Mouse (Mus musculus): ENCODE data around the gene Rab3gap2. TPM values are rescaled to one million over a fixed set of nuclear protein-coding genes. Genes with fewer than 3 reads are reported as not detected.
"Not testable (repeated sequence)": the region's sequence is repeated elsewhere in the genome, so short reads cannot be mapped to it uniquely, and the experiment has no call there.

Rab3gap2 gene
- polyA plus RNA-seq, 1 experiment from 2014 or later: 21.3 TPM

DNA sequence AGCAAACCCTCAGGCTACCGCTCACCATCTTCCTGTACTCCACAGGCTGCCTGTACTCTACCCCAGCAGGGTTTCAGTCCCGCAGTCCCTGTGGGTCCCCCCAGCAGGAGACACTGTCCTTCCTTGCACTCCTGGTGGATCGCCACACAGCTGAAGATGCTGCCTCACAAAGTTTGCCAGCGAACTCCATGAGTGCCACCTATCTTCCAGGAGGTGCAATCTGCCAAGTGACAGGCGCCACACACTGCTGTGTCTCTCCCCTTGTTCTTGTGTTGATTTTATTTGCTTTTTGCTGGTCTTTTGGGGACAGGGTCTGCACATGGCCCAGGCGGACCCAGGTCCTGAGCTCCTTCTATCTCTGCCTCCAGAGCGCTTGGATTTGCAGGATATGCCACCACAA lies 92.9 kb downstream of the Rab3gap2 start:
- no peaks in the 10 kb centered on the region for H3K27me3 ChIP-seq (replicated peaks; ENCODE audit: low read depth, poor library complexity, severe bottlenecking)
- WGBS: 90% methylated on average over 7 of the region's 7 CpGs

DNA sequence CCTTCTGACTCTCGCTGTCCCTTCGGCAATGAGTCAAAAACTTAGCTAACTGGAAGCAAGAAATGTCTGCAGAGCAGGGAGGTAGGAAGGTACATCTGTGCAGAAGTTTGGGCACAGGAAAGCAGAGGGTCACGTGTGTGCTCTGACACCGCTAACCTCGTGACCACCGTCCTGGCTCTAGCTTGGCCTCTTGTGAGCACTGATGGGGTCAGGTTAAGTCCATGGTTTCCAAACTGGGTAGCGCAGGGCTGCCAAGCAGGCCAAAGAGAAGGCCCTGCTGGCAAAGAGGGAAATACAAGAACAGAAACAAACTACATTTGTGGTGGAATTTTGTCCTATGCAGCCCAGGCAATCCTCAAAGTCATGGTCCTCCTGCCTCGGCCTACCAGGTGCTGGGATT lies 94.6 kb downstream of the Rab3gap2 start:
- Histone ChIP-seq H3K4me1 (no peaks in the 10 kb centered on the region), H3K27ac (replicated peaks) (no peak overlapping the region), H3K27me3 (replicated peaks; ENCODE audit: low read depth, poor library complexity, severe bottlenecking) (no peaks in the 10 kb centered on the region), H3K36me3 (replicated peaks) (peaks cover 90% of the 10 kb centered on the region), H3K4me3 (no peak overlapping the region), H3K9me3 (no peaks in the 10 kb centered on the region)
- DNase-seq (ENCODE audit: low spot score): no peak
- WGBS: 91% methylated on average over 8 of the region's 8 CpGs

More for the DNA sequence above, 92.9 kb downstream of the Rab3gap2 start:
- no peak for DNase-seq (ENCODE audit: low spot score)
- H3K27ac ChIP-seq (replicated peaks): no peak overlapping the region
- H3K4me3 ChIP-seq: no peak overlapping the region
- no peaks in the 10 kb centered on the region for H3K4me1 ChIP-seq
- H3K9me3 ChIP-seq: no peaks in the 10 kb centered on the region
- peaks cover 91% of the 10 kb centered on the region for H3K36me3 ChIP-seq (replicated peaks)

- Histone ChIP-seq H3K4me3 (no peak overlapping the region), H3K36me3 (replicated peaks) (peaks cover 68% of the 10 kb centered on the region), H3K9me3 (peaks cover 3% of the 10 kb centered on the region; the same call in 1 of the 2 replicates), H3K27me3 (replicated peaks; ENCODE audit: low read depth, poor library complexity, severe bottlenecking) (no peaks in the 10 kb centered on the region), H3K4me1 (no peaks in the 10 kb centered on the region), H3K27ac (replicated peaks) (no peak overlapping the region)
- WGBS: 94% methylated on average over 6 of the region's 6 CpGs
- no peak for DNase-seq (ENCODE audit: low spot score)
Measured at GRCm38 (mm10) chr1:185302816-185303215, 98.9 kb downstream of the Rab3gap2 start.

DNA sequence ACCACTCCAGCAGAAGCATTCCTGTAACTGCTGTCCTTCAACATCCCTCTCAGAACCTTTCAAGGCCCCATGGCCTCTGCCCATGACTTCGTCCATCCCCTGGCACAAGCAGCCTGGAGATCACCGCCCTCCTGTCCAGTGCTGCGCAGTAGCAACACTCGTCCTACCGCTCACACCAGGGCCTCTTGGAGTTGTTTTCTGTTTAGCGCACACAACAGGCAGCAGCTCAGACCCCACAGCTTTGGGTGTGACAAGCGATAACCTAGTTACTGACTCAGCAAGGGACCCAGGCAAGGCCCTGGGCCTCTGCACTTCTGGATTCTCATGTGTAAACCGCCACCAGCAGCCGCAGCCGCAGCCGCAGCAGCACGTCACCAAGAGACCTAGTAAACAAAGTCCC lies 102.9 kb downstream of the Rab3gap2 start:
- Histone ChIP-seq H3K4me3 (no peak overlapping the region), H3K9me3 (peaks cover 3% of the 10 kb centered on the region; the same call in 1 of the 2 replicates), H3K4me1 (no peaks in the 10 kb centered on the region), H3K27me3 (replicated peaks; ENCODE audit: low read depth, poor library complexity, severe bottlenecking) (no peaks in the 10 kb centered on the region), H3K36me3 (replicated peaks) (peaks cover 57% of the 10 kb centered on the region), H3K27ac (replicated peaks) (no peak overlapping the region)
- DNase-seq (ENCODE audit: low spot score): no peak
- WGBS: 95% methylated on average over 12 of the region's 12 CpGs

GRCm38 (mm10) chr1:185307645-185308044 lies 103.7 kb downstream of the Rab3gap2 start:
- WGBS: 94% methylated on average over 7 of the region's 7 CpGs
- H3K36me3 ChIP-seq (replicated peaks): peaks cover 57% of the 10 kb centered on the region

GRCm38 (mm10) chr1:185308334-185308733 lies 104.4 kb downstream of the Rab3gap2 start:
- WGBS: 97% methylated on average over 2 of the region's 2 CpGs
- no peak for DNase-seq (ENCODE audit: low spot score)
- Histone ChIP-seq H3K36me3 (replicated peaks) (peaks cover 56% of the 10 kb centered on the region), H3K4me1 (no peaks in the 10 kb centered on the region), H3K4me3 (no peak overlapping the region), H3K27ac (replicated peaks) (no peak overlapping the region), H3K9me3 (peaks cover 3% of the 10 kb centered on the region; the same call in 1 of the 2 replicates), H3K27me3 (replicated peaks; ENCODE audit: low read depth, poor library complexity, severe bottlenecking) (no peaks in the 10 kb centered on the region)

More at GRCm38 (mm10) chr1:185307645-185308044, 103.7 kb downstream of the Rab3gap2 start:
- Histone ChIP-seq H3K27ac (replicated peaks) (no peak overlapping the region), H3K4me3 (no peak overlapping the region), H3K4me1 (no peaks in the 10 kb centered on the region), H3K9me3 (peaks cover 3% of the 10 kb centered on the region; the same call in 1 of the 2 replicates), H3K27me3 (replicated peaks; ENCODE audit: low read depth, poor library complexity, severe bottlenecking) (no peaks in the 10 kb centered on the region)
- DNase-seq (ENCODE audit: low spot score): no peak

- H3K36me3 ChIP-seq (replicated peaks): peaks cover 58% of the 10 kb centered on the region
- no peak overlapping the region for H3K27ac ChIP-seq (replicated peaks)
- no peak overlapping the region for H3K4me3 ChIP-seq
- 82% methylated on average over 4 of the region's 4 CpGs for WGBS
- no peak for DNase-seq (ENCODE audit: low spot score)
- no peaks in the 10 kb centered on the region for H3K4me1 ChIP-seq
- H3K27me3 ChIP-seq (replicated peaks; ENCODE audit: low read depth, poor library complexity, severe bottlenecking): no peaks in the 10 kb centered on the region
- H3K9me3 ChIP-seq: peaks cover 3% of the 10 kb centered on the region; the same call in 1 of the 2 replicates
Measured at GRCm38 (mm10) chr1:185308908-185309307, 105.0 kb downstream of the Rab3gap2 start.

GRCm38 (mm10) chr1:185311949-185312348 lies 108.0 kb downstream of the Rab3gap2 start:
- WGBS: 90% methylated on average over 9 of the region's 9 CpGs
- H3K4me1 ChIP-seq: no peaks in the 10 kb centered on the region
- H3K27me3 ChIP-seq (replicated peaks; ENCODE audit: low read depth, poor library complexity, severe bottlenecking): no peaks in the 10 kb centered on the region
- no peak overlapping the region for H3K27ac ChIP-seq (replicated peaks)
- DNase-seq (ENCODE audit: low spot score): no peak
- no peak overlapping the region for H3K4me3 ChIP-seq
- H3K9me3 ChIP-seq: peaks cover under 1% of the 10 kb centered on the region; the same call in 1 of the 2 replicates
- peaks cover 73% of the 10 kb centered on the region for H3K36me3 ChIP-seq (replicated peaks)

GRCm38 (mm10) chr1:185314546-185314945 lies 110.6 kb downstream of the Rab3gap2 start:
- Histone ChIP-seq H3K36me3 (replicated peaks) (peaks cover 75% of the 10 kb centered on the region), H3K4me3 (no peak overlapping the region), H3K27ac (replicated peaks) (no peak overlapping the region), H3K4me1 (no peaks in the 10 kb centered on the region), H3K27me3 (replicated peaks; ENCODE audit: low read depth, poor library complexity, severe bottlenecking) (no peaks in the 10 kb centered on the region), H3K9me3 (no peaks in the 10 kb centered on the region)
- 91% methylated on average over 4 of the region's 4 CpGs for WGBS
- DNase-seq (ENCODE audit: low spot score): no peak

GRCm38 (mm10) chr1:185315846-185316568 lies 112.1 kb downstream of the Rab3gap2 start:
- DNase-seq (ENCODE audit: low spot score): no peak
- Histone ChIP-seq H3K4me3 (no peak overlapping the region), H3K27me3 (replicated peaks; ENCODE audit: low read depth, poor library complexity, severe bottlenecking) (no peaks in the 10 kb centered on the region), H3K36me3 (replicated peaks) (peaks cover 85% of the 10 kb centered on the region), H3K4me1 (no peaks in the 10 kb centered on the region), H3K9me3 (no peaks in the 10 kb centered on the region), H3K27ac (replicated peaks) (no peak overlapping the region)
- WGBS: 87% methylated on average over 16 of the region's 16 CpGs

DNA sequence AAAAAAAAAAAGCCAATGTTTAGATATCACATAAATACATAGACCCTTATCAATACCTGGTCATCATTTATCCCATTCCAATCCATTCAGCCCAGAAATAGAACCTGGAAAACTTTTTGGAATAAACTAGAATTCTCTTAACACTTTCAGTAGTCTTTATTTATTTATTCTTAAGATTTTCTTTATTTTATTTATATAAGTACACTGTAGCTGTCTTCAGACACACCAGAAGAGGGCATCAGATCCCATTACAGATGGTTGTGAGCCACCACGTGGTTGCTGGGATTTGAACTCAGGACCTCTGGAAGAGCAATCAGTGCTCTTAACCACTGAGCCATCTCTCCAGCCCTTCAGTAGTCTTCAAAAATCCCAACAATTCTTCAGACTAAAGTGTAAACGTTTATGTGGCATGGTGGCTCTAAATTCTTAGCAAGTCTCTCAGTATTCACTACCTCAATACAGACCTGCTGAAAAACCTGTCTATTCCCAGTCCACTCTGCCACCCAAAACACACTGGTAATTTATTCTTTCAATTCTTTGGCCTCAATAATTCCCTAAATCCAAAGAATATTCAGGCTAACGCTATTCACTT lies 123.9 kb downstream of the Rab3gap2 start:
- peaks cover 45% of the 10 kb centered on the region for H3K36me3 ChIP-seq (replicated peaks)
- H3K9me3 ChIP-seq; H3K27ac ChIP-seq (replicated peaks); H3K27me3 ChIP-seq (replicated peaks; ENCODE audit: low read depth, poor library complexity, severe bottlenecking); DNase-seq (ENCODE audit: low spot score): not testable (repeated sequence)
- H3K4me1 ChIP-seq: peaks cover 15% of the 10 kb centered on the region
- H3K4me3 ChIP-seq: peak overlapping the region; percentile 79
- 69% methylated on average over 3 of the region's 3 CpGs for WGBS

DNA sequence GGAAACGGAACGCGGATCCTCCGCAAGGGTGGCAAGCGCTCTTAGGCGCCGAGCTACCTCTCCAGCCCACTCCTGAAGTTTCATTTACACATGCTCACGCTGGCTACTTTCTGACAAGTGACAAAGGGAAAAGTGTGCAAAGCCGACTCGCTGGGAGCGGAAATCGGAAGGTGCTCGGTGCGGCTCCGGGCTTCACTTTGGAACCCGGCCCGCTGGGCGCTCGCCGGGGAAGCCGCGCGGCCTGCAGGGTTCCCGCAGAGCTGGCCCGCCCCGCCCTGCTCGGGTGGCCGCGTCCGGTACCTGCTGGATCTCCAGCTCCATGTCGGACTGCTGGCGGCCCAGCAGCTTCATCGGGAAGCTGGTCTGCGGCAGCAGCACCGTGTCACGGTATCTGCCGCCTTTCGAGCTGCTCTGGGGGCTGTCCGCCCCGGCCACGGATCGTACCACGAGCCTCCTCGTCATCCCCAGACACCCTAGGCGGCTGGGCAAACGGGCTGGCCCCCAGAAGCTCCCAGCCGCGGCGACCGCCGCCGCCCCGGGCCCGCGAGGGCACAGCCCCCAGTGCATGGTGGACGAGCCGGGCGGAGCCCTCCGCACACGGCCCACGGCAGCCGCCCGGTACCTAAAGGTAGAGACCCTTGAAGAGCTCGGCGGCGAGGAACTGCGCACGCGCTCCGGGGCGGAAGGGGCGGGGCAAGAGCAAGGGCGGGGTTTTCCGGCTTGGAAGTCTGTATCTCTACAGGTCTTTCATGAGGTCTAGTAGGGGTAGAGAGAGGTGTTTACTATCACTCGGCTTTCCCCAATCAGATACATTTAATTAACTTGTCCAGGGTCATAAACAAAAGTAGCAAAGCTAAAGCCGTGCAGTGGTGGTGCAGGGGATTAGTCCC lies 125.0 kb downstream of the Rab3gap2 start, which contains the start of gene Iars2:
Gene Iars2 (minus strand): TSS at position 676 of the 890 bp plus-strand sequence.
- DNase-seq (ENCODE audit: low spot score): peak; percentile 96
- H3K27me3 ChIP-seq (replicated peaks; ENCODE audit: low read depth, poor library complexity, severe bottlenecking): no peaks in the 10 kb centered on the region
- peaks cover 34% of the 10 kb centered on the region for H3K36me3 ChIP-seq (replicated peaks)
- H3K9me3 ChIP-seq: no peaks in the 10 kb centered on the region
- H3K4me3 ChIP-seq: peak within 1 kb of the TSS; percentile 79
- H3K27ac ChIP-seq (replicated peaks): peak within 1 kb of the TSS; percentile 92
- peaks cover 25% of the 10 kb centered on the region for H3K4me1 ChIP-seq
- under 1% methylated on average over 76 of the region's 76 CpGs for WGBS

Data from embryonic facial prominence, embryonic 10.5 days (tissue).